Mouse (Mus musculus): Measurements from ENCODE around the gene Arl4d.

Arl4d gene

DNA sequence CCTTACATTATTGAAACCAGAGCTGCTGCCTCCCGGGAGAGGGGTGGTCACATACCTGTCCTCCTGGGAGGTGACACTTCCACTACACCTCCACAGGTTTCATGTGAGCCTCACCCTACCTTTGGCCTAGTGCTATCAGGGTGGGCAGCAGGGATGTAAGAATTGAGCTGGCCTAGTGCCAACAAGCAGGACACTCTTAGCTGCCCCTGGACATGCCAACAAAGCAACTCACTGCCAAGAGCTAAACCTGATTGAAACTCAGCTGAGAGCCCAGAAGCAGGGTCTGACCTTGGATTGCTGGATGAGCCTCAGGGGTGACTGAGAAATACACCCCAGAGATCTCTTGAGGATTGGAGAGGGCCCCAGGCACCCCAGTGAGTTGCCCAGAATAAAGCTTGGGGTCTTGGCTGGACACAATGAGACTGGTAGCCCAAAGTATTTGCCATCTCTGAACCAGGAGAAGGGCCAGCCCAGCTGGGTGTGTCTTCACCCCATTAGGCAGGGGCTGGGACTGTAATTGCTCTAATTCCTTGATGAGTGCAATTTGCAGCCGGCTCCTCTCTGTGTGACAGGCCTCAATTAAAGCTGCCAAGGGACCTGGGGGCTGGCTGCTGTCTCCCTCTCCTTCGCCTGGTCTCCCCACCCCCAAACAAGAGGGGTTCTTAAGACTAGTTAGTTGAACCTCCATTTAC is 15.4 kb downstream of the Arl4d start:
- no peak for DNase-seq

DNA sequence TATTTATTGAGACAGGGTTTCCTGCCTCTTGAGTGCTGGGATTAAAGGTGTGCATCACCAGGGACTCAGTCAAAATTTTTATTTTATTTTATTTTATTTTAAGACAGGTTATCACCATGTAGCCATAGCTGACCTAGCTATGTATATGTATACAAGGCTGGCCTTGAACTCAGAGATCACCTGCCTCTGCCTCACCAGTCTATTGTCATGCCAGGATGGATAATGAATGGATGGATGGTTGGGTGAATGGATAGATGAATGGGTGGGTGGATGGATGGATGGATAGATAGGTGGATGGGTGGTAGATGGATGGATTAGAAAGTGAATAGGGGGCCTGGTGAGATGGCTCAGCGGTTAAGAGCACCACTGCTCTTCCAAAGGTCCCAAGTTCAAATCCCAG is 16.6 kb downstream of the Arl4d start:
- no peak for DNase-seq

DNA sequence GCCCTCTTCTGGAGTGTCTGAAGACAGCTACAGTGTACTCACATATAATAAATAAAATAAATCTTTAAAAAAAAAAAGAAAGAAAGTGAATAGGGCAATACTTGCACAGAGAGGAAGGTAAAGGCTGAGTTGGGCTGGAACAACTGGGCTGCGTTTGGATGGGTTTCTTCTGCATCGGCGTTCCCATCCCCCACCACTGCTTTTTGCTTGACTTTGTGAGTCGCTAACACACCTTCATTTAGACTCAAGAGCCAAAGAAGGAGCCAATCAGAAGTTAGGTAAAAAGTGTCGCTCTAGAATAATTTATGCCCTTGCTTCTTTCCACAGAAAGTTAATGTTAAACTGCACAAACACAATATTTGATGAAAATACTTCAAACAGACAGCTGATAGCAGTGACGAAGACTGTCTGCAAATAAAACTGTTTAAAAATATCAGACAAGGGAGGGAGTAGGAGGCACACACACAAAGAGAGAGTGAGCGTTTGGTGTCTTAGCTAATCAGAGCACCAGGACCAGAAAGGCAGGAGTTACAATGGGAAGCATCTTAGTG is 17.1 kb downstream of the Arl4d start:
- no peak for DNase-seq

DNA sequence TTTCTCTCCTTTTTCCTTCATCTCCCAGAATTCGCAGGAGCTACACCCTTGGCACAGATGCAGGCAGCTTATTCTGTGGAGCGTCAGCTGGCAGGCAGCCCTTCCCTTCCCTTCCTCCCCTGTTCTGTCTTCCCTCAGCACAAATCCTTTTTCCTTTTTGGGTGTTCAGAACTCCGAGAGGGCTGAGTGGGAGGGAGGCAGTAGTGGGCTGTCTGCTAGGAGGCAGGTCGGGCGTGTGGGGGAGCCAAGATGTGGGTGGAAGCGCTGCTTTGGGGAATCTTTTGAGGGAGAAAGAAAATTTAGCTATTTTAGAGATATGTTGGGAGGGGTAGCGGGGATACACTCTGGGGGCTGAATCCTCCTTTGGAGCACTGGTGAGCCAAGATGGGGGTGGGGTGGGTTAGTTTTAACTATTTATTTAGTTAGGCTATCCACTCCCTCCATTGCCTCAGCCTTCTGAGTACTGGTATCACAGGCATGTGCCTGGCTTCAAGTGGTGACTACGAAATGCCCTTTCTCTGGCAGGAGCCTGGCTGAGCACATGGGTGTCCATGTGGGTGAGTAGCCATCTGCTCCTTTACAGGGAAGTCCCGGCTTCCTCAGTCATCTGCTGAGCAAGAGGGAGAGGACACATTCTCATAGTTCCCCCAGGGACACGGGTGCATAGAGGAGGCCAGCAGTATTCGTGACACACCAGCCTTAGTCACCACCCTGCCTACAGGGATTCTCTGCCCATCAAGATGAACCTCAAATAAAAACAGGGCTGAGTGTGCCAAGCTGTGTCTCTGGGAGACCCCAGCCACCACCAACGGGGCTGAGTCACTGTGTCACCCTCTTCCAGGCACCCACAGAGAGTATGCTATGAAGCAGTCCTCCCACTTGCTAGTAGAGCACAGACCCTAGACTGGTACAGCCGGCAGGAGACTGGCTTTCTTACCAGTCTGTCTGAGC is 22.3 kb downstream of the Arl4d start:
- DNase-seq: peak; percentile 70

DNA sequence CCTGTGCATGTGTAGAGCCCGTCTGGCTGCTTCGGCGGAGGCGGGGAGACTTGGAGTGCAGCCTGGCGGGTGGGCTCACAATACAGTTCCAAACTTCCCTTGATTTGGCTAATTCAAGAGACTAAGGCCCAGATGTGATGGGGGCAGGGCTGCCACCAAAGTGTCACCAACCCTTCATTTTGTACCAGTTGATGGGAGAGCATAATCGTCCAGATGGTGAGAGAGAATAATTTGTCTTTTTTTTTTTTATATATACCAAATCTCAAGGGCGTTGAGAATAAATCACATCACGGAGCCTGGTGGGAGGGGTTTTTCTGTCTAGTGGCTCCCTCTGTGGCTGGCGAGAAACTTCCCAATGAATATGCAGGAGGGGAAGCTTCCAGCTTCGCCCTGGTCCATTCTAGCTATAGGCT is 24.4 kb downstream of the Arl4d start:
- no peak for DNase-seq

DNA sequence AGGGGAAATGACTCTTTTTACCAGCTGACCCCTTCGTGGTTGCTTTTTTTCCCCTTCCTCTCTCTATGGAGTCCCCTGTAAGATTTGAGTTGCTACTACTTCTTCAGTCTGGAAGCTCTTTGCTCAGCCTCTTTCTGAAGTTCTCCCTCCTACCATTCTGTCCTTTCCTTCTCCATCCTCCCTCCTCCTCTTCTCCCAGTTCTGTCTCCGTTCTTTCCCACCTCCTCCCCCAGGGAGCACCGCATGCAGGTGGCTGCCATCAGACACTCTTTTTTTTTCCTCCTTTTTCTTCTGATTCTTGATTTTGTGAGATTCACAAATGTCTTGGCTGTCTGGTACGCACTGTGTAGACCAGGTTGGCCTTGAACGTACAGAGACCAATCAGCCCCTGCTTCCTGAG is 25.0 kb downstream of the Arl4d start:
- DNase-seq: no peak

DNA sequence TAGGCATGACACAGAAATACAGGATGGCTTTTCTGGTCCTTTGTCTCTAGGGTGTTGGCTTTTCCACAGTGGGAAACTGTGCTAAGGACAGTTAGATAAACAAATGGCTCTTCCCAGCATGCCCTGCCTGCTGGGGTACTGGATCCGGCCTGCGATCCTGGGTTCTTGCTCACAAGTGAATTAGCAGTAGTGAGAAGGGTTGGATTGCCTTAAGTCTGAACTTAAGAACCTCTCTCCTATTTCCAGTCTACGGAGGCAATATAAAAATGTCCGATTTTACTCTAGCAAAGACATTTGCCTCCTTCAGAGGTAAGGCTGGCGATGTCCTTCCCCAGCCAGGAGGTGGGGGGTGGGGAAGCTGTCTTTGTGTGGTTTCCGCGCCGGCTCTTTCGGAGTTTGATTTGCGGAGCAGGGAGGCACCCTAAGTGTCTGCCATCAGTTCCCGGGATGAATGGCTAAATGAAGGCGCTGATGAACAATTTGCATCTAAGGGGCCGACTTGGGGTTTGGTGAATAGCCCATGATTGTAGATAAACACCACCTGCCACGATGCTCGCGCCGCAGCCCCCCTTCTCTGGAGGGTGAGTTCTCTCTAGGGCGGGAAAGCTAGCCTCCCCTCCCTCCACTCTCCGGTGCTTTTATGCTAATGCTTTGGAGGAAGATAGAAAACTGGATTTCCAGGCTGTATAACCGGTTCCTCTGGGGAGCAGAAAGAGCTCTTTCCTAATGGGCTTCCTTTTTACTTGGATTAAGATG is 30.7 kb downstream of the Arl4d start:
- DNase-seq: peak; percentile 47

DNA sequence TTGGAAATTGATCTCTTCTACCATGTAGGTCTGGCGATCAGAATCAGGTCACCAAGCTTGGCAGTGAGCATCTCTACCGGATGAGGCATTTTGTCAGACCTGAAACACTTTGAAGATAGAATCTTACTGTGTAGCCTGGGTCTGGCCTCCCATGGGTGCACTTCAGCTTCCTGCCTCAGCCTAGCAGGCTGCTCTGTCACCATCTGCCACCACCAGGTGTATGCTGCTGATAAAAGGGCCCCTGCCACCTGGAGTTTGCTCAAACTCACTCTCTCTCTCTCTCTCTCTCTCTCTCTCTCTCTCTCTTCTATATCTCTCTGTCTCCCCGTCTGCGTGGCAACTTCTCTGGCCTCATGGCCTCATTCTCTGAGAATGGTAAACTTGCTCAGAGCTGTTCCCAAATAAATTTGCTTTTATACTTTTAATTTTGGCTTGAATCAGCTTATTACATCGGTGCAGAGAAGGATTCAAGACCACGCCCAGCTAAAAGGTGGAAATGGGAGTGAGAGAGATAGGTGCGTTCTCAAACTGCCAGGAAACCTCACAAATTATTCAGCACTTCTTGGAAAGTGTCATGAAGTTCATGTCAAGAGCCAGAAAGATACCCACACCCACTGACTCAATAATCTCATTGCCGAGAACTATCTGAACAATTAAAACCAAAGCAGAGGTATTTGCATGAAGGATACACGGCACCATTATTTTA is 32.0 kb downstream of the Arl4d start:
- DNase-seq: no peak

DNA sequence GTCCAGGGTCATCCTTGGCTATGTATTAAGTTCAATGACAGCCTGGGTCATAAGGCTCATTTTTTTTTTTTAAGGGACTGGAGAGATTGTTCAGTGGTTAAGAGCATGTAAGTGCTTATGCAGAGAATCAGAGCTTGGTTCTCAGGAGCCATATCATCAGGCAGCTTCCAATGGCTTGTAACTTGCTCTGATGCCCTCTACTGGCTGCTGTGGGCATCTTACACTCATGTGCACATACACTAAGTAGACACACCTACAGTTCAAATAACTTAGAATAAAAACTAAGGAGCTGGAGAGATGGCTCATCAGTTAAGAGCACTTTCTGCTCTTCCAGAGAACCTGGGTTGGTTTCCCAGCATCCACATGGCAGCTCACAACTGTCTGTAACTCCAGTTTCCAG is 32.8 kb downstream of the Arl4d start:
- DNase-seq: no peak

DNA sequence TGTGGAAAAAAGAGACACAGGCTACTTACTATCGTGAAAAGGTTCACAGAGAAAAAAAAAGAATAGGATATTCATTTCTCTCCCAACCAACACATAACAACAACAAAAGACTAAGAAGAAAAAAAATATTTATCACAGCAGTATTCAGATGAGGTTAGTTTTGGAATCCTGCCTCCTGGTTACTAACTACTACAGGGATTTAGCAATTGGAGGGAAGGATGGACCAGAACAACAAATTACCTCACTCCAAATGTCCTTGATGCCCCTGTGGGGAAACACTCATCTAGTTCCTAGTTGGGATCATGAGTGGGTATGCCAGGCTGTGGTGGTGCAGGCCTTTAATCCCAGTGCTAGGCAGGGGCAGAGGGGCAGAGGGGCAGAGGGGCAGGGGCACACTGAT is 34.2 kb downstream of the Arl4d start:
- DNase-seq: no peak

DNA sequence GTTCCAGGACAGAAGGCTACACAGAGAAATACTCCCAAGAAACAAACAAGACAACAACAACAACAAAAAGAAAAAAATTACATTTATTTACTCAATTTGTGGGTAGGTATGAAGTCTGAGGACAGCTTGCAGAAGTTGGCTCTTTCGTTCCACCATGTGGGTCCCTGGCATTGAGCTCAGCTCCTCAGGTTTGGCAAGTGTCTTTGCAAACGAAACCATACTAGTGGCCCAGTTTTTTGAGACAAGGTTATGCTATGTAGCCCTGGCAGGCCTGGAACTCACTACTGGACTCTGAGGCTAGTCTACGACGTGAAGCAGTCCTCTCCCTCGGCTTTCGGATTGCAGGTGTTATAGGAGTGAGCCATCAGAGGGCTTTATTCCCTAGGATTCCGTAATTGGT is 34.6 kb downstream of the Arl4d start:
- no peak for DNase-seq

DNA sequence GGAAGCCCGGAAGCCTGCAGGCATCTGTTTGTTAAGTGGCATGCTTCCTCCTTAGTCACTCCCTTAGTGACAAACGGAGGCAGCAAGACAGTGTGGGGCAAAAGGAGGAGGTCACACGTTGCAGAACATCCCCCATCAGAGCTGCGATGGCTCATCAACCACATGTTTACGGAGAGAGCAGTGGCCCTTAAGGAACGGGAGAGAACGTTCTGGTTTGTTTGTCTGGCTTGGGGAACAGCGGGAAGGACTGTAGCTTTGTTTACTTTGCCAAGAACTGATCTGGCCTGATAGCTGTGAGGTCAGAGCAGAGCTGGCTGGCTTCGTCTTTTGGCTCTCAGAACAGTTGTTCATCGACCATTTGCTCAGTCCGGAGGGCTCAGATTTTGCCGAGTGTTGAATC is 35.1 kb downstream of the Arl4d start:
- DNase-seq: peak; percentile 62

DNA sequence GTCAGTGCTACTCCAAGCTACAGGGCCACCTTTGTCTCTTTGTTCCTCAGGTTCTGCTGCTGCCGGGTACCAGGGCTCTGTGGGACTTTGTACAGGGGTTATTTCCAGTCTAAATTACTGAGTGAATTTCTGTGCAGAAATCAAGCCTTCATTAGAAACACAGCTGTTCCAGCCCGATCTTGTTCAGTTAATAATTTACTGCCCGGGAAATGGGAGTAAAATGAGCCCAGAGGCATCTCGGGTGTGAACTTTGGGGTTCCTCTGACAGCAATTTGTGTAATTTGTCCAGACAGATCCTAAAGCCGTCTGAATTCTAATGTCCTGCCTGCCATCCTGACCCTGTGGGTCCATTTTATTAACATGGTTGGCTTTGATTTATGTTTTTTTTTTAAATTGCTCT is 38.7 kb downstream of the Arl4d start:
- DNase-seq: no peak

DNA sequence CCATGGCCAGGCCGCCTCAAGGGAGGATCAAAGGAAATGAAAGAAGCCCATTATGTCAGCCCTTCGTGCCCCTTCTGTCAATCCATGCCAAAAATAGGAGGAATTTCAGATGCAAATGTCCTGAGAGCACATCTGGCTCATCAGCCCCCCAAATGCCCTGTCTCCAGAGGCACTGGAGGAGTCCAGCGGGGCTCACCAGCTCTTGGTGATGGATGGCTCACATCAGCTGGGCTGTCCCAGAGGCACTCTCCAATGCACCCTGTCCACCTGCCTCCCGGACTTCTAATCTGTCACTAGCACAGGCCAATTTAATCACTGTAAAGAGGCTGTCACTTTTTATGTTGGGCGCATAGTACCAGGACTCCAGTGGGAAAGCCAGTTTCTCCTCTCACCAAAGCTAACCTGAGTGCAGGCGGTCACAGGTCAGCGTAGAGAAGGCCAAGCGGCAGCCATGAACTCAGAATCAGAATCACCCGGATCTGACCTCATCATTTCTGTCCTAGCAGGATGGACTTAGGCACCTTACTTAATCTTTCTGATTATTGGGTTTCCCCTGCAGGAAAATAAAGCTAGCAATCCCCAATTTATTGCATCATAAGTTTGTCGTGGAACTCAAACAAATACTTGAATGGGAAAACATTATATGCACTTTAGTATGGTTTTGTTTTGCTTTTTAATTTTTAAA is 41.6 kb downstream of the Arl4d start:
- DNase-seq: no peak

DNA sequence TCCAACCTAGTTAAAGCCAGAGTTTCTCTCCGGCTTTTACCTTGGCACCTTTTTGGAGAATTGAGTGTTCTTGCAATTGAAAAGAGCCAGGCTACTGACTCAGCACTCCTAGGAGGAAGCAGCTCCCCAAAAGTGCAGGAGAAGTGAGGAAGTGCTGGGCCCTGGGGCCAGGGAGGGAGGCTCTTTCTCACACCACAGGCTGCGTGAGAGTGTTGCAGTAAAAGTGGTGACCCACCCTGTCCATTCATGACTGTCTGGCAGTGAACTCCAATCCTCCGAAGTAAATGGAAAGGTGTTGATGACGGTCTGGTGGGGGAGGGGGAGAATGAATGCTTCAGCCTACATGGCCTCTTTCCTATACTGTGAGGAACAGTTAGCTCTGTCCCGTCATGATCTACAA is 43.1 kb downstream of the Arl4d start:
- DNase-seq: no peak

DNA sequence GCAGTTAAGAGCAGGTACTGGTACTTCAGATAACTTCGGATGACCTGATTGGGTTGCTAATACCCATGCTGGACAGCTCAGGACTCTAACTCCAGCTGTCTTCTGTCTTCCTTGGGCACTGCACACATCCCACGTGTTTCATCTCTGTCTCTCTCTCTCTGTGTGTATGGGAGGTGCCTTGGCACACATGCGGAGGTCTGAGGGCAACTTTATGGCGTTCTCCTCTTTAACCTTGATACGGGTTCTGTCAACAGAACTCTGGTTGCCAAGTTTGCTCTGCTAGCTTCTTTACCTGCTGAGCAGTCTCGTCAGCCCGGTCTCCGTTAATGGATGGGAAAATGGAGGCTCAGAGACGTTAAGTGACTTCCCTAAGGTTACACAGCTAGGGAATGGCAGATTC is 47.5 kb downstream of the Arl4d start:
- no peak for DNase-seq

DNA sequence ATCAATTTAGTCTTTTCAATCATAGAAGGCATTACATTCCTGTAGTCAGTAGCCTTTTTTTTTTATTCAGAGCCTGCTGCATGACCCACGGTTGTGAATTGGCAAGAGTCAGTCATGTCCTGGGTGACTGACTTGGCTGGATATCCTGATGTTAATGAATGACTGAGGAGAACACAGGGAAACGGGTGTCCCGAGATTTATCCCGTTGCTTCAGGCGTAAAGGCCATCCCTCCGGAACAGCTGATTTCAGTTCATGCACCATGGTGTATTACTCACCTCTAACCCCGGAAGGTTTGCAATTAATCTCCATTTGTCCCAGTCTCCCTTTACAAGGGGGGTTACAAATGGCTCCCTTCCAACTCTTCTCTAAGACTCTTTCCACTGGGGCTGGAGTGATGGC is 48.7 kb downstream of the Arl4d start:
- DNase-seq: no peak
